Mouse (Mus musculus): ENCODE data around the gene Esr1. TPM values are rescaled to one million over a fixed set of nuclear protein-coding genes. Genes with fewer than 3 reads are reported as not detected.

Gene Esr1
- 161 TPM for polyA plus RNA-seq (2014; fragmentation: Illumina TruSeq; extraction: RNeasy Lipid Tissue Mini Kit (QIAGEN cat#74804))

GRCm38 (mm10) chr10:4611386-4612155 lies at the start of gene Esr1:
TSS of gene Esr1 (plus strand) at chr10:4611593.

Other genes with a start within 250 kb of the Esr1 start
- gene Zbtb2, start 223.5 kb upstream of the Esr1 start, polyA plus RNA-seq (2014; fragmentation: Illumina TruSeq; extraction: RNeasy Lipid Tissue Mini Kit (QIAGEN cat#74804)), result 20.2 TPM
- gene Rmnd1, start 179.2 kb upstream of the Esr1 start, polyA plus RNA-seq (2014; fragmentation: Illumina TruSeq; extraction: RNeasy Lipid Tissue Mini Kit (QIAGEN cat#74804)), result 48.6 TPM
- 48.4 TPM for gene Armt1, start 179.1 kb upstream of the Esr1 start, polyA plus RNA-seq (2014; fragmentation: Illumina TruSeq; extraction: RNeasy Lipid Tissue Mini Kit (QIAGEN cat#74804))
- 3.8 TPM for gene Ccdc170, start 129.1 kb upstream of the Esr1 start, polyA plus RNA-seq (2014; fragmentation: Illumina TruSeq; extraction: RNeasy Lipid Tissue Mini Kit (QIAGEN cat#74804))